Mouse (Mus musculus) MEL (cell line): ENCODE measurements around the gene Prss33. TPM values are rescaled to one million over a fixed set of nuclear protein-coding genes. Genes with fewer than 3 reads are reported as not detected.

Experiments used
- DNase-seq: peaks from one replicate; pipeline ENCODE4 v3.0.0; 2011; ENCODE audit warnings: low read depth, low spot score
- H3K27ac ChIP-seq: 2 replicates; pipeline ENCODE4 v1.5.1; 2012; ENCODE audit warnings: low read depth, mild to moderate bottlenecking, control low read depth, low read length, moderate library complexity; ENCODE audit not compliant: control insufficient read depth
- H3K27me3 ChIP-seq, 2 experiments: fragments of 150-350 bp in 1 of 2; sonication (generic) in 1 of 2; 2 replicates each; pipeline ENCODE4 v1.6.1; 2012; ENCODE audit warnings: low read length in 2 of 2, mild to moderate bottlenecking in 2 of 2, improper control_type of control experiment in 1 of 2, moderate library complexity in 1 of 2; ENCODE audit not compliant: insufficient read depth in 2 of 2, control insufficient read depth in 1 of 2
- H3K36me3 ChIP-seq, 2 experiments: 2 replicates each; pipeline ENCODE4 v1.6.1; 2012 to 2014; ENCODE audit warnings: low read length in 2 of 2, improper control_type of control experiment in 1 of 2, inconsistent platforms in 1 of 2, mild to moderate bottlenecking in 1 of 2; ENCODE audit not compliant: insufficient read depth in 2 of 2, control insufficient read depth in 1 of 2
- H3K4me1 ChIP-seq, 2 experiments: fragments of 150-350 bp in 1 of 2; sonication (generic) in 1 of 2; 2 replicates each; pipeline ENCODE4 v1.6.1; 2012; ENCODE audit warnings: low read length in 2 of 2, improper control_type of control experiment in 1 of 2, mild to moderate bottlenecking in 1 of 2; ENCODE audit not compliant: insufficient read depth in 2 of 2, control insufficient read depth in 1 of 2
- H3K4me3 ChIP-seq, 2 experiments: fragments of 150-350 bp in 1 of 2; sonication (generic) in 1 of 2; 2 replicates each; pipeline ENCODE4 v1.5.1; 2012; ENCODE audit warnings: low read depth in 2 of 2, low read length in 2 of 2, mild to moderate bottlenecking in 2 of 2, moderate library complexity in 2 of 2, control low read depth in 1 of 2, improper control_type of control experiment in 1 of 2; ENCODE audit not compliant: control insufficient read depth in 1 of 2, insufficient read depth in 1 of 2
- H3K79me2 ChIP-seq: 2 replicates; pipeline ENCODE4 v1.6.1; 2012; ENCODE audit warnings: mild to moderate bottlenecking, low read length, moderate library complexity; ENCODE audit not compliant: control insufficient read depth, poor library complexity, insufficient read depth
- H3K9ac ChIP-seq: 2 replicates; pipeline ENCODE4 v1.6.1; 2012; ENCODE audit warnings: low read depth, mild to moderate bottlenecking, control low read depth, low read length, moderate library complexity; ENCODE audit not compliant: control insufficient read depth, poor library complexity, severe bottlenecking
- H3K9me3 ChIP-seq: fragments of 150-350 bp; sonication (generic); replicated peaks from 2 replicates; pipeline ENCODE4 v1.6.1; 2012; ENCODE audit warnings: mild to moderate bottlenecking, low read length, improper control_type of control experiment, moderate library complexity; ENCODE audit not compliant: insufficient read depth
- CTCF ChIP-seq, 3 experiments: IDR thresholded peaks in 2 of 3; conservative IDR thresholded peaks in 1 of 3; 2 replicates each; pipeline ENCODE4 v1.5.1; 2011 to 2012; ENCODE audit warnings: low read length in 3 of 3, low read depth in 2 of 3, mild to moderate bottlenecking in 2 of 3, improper control_type of control experiment in 1 of 3, inconsistent platforms in 1 of 3, mixed read lengths in 1 of 3, moderate library complexity in 1 of 3; ENCODE audit not compliant: control insufficient read depth in 1 of 3, insufficient read depth in 1 of 3, poor library complexity in 1 of 3, severe bottlenecking in 1 of 3
- EP300 ChIP-seq, 2 experiments: IDR thresholded peaks; 2 replicates each; pipeline ENCODE4 v1.6.1; 2011; ENCODE audit warnings: improper control_type of control experiment in 2 of 2, low read length in 2 of 2, low read depth in 1 of 2, mild to moderate bottlenecking in 1 of 2
- ETS1 ChIP-seq: IDR thresholded peaks from 2 replicates; pipeline ENCODE4 v1.6.1; 2012; ENCODE audit warnings: low read depth, mild to moderate bottlenecking, inconsistent platforms, low read length, improper control_type of control experiment, moderate library complexity
- GABPA ChIP-seq: IDR thresholded peaks from 2 replicates; pipeline ENCODE4 v1.6.1; 2012; ENCODE audit warnings: low read depth, mild to moderate bottlenecking, inconsistent platforms, low read length, improper control_type of control experiment, moderate library complexity
- GATA1 ChIP-seq: IDR thresholded peaks from 2 replicates; pipeline ENCODE4 v1.6.1; 2011; ENCODE audit warnings: low read depth, low read length, improper control_type of control experiment
- HCFC1 ChIP-seq: IDR thresholded peaks from 2 replicates; pipeline ENCODE4 v1.6.1; 2012; ENCODE audit warnings: low read depth, mild to moderate bottlenecking, inconsistent platforms, low read length, improper control_type of control experiment, moderate library complexity
- JUND ChIP-seq: IDR thresholded peaks from 2 replicates; pipeline ENCODE4 v1.6.1; 2011; ENCODE audit warnings: low read depth, mild to moderate bottlenecking, improper control_type of control experiment, low read length
- MAX ChIP-seq: IDR thresholded peaks from 2 replicates; pipeline ENCODE4 v1.6.1; 2011; ENCODE audit warnings: low read length, improper control_type of control experiment
- MAZ ChIP-seq: IDR thresholded peaks from 2 replicates; pipeline ENCODE4 v1.6.1; 2012; ENCODE audit warnings: low read depth, mild to moderate bottlenecking, inconsistent platforms, low read length, improper control_type of control experiment
- MYB ChIP-seq: IDR thresholded peaks from 2 replicates; pipeline ENCODE4 v1.6.1; 2011; ENCODE audit warnings: mild to moderate bottlenecking, low read depth, low read length, improper control_type of control experiment
- MYC ChIP-seq: IDR thresholded peaks from 2 replicates; pipeline ENCODE4 v1.6.1; 2011; ENCODE audit warnings: low read depth, mild to moderate bottlenecking, low read length, improper control_type of control experiment, moderate library complexity
- NELFE ChIP-seq: IDR thresholded peaks from 2 replicates; pipeline ENCODE4 v1.6.1; 2011; ENCODE audit warnings: low read depth, low read length, improper control_type of control experiment
- POLR2A ChIP-seq, 2 experiments: IDR thresholded peaks; 2 replicates each; pipeline ENCODE4 v1.6.1; 2011 to 2012; ENCODE audit warnings: low read length in 2 of 2, mild to moderate bottlenecking in 2 of 2, control low read depth in 1 of 2, improper control_type of control experiment in 1 of 2, low read depth in 1 of 2, moderate library complexity in 1 of 2; ENCODE audit not compliant: control insufficient read depth in 1 of 2, insufficient read depth in 1 of 2, poor library complexity in 1 of 2
- POLR2AphosphoS2 ChIP-seq: IDR thresholded peaks from 2 replicates; pipeline ENCODE4 v1.6.1; 2011; ENCODE audit warnings: low read length, improper control_type of control experiment
- POLR2AphosphoS5 ChIP-seq: IDR thresholded peaks from 2 replicates; pipeline ENCODE4 v1.6.1; 2012; ENCODE audit warnings: low read depth, borderline replicate concordance, mild to moderate bottlenecking, inconsistent platforms, low read length, moderate library complexity, mixed read lengths
- RCOR1 ChIP-seq: IDR thresholded peaks from 2 replicates; pipeline ENCODE4 v1.6.1; 2012; ENCODE audit warnings: low read depth, mild to moderate bottlenecking, inconsistent platforms, low read length, improper control_type of control experiment
- SIN3A ChIP-seq: IDR thresholded peaks from 2 replicates; pipeline ENCODE4 v1.6.1; 2012; ENCODE audit warnings: low read length, improper control_type of control experiment, inconsistent platforms
- TAL1 ChIP-seq: IDR thresholded peaks from 2 replicates; pipeline ENCODE4 v1.6.1; 2012; ENCODE audit warnings: mild to moderate bottlenecking, inconsistent platforms, low read length, moderate library complexity, mixed read lengths
- USF1 ChIP-seq: IDR thresholded peaks from 2 replicates; pipeline ENCODE4 v1.6.1; 2014; ENCODE audit warnings: low read depth, mild to moderate bottlenecking, inconsistent platforms, low read length, improper control_type of control experiment, moderate library complexity
- USF2 ChIP-seq, 2 experiments: IDR thresholded peaks; 2 replicates each; pipeline ENCODE4 v1.6.1; 2011 to 2012; ENCODE audit warnings: improper control_type of control experiment in 2 of 2, low read length in 2 of 2, borderline replicate concordance in 1 of 2, inconsistent platforms in 1 of 2, low read depth in 1 of 2, mild to moderate bottlenecking in 1 of 2; ENCODE audit not compliant: insufficient read depth in 1 of 2
- ZC3H11A ChIP-seq: IDR thresholded peaks from 2 replicates; pipeline ENCODE4 v1.6.1; 2012; ENCODE audit warnings: low read depth, mild to moderate bottlenecking, inconsistent platforms, low read length, improper control_type of control experiment
- ZMIZ1 ChIP-seq: IDR thresholded peaks from 2 replicates; pipeline ENCODE4 v1.6.1; 2012; ENCODE audit warnings: low read depth, mild to moderate bottlenecking, inconsistent platforms, low read length, improper control_type of control experiment, moderate library complexity
- ZNF384 ChIP-seq: IDR thresholded peaks from 2 replicates; pipeline ENCODE4 v1.6.1; 2012; ENCODE audit warnings: low read depth, mild to moderate bottlenecking, inconsistent platforms, low read length, improper control_type of control experiment
- polyA plus RNA-seq, 2 experiments: library from polyadenylated mRNA; stranded (reverse) in 1 of 2; unstranded in 1 of 2; fragments of >175 nt in 1 of 2; fragments of >200 nt in 1 of 2; gene quantifications; 2 replicates each; pipeline versions ENCODE4 v1.2.1 to v1.2.4; 2012; ENCODE audit warnings: low replicate concordance in 2 of 2, low read depth in 1 of 2; ENCODE audit not compliant: insufficient read length in 2 of 2, insufficient read depth in 1 of 2, missing spikeins in 1 of 2
- total RNA-seq: library from RNA; depleted of rRNA; stranded (reverse); fragments of 300-350 nt; gene quantifications from 2 replicates; pipeline ENCODE4 v1.2.3, GENCODE M21; 2012

The Prss33 gene
- total and polyA plus RNA-seq, 3 experiments: 0.08 to 1.0 TPM; not detected in 1

- no peaks in the 10 kb centered on the region for H3K27me3 ChIP-seq
- no peak overlapping the region for H3K4me3 ChIP-seq
- no peak overlapping the region for H3K9ac ChIP-seq
- peak; percentile 22 for DNase-seq
- peaks cover 10 to 18% of the 10 kb centered on the region in 2 experiments; a peak in 3 of 4 replicates for H3K36me3 ChIP-seq
- H3K79me2 ChIP-seq: peaks cover 17% of the 10 kb centered on the region
- no peaks in the 10 kb centered on the region for H3K9me3 ChIP-seq
- no peaks in the 10 kb centered on the region for H3K4me1 ChIP-seq
- H3K27ac ChIP-seq: no peak overlapping the region
- TF ChIP-seq MYC (no peak), NELFE (0 out of 2 replicates have a peak, but pooled peaks have one; percentile 18), POLR2AphosphoS2 (0 out of 2 replicates have a peak, but pooled peaks have one; percentile 58)
Observed at GRCm38 (mm10) chr17:23823614-23824013, 12.2 kb downstream of the Prss33 start.

- no peaks in the 10 kb centered on the region for H3K4me1 ChIP-seq
- no peak overlapping the region for H3K4me3 ChIP-seq
- peaks cover 11% of the 10 kb centered on the region for H3K79me2 ChIP-seq
- H3K9me3 ChIP-seq: no peaks in the 10 kb centered on the region
- no peak overlapping the region for H3K9ac ChIP-seq
- no peak for DNase-seq
- no peak for TF ChIP-seq HCFC1
- no peak for TF ChIP-seq USF2 (IDR thresholded peaks at IDR 0.05; ENCODE audit: borderline replicate concordance in 1 of 2, insufficient read depth in 1 of 2, low read depth in 1 of 2, low read length in 2 of 2)
- no peak for TF ChIP-seq SIN3A
- TF ChIP-seq POLR2AphosphoS5: no peak
- no peak for TF ChIP-seq ZMIZ1
- TF ChIP-seq MAX: no peak
- TF ChIP-seq POLR2AphosphoS2: no peak
- TF ChIP-seq GABPA: no peak
- no peak for TF ChIP-seq GATA1
- no peak for TF ChIP-seq MAZ
- TF ChIP-seq EP300 (IDR thresholded peaks at IDR 0.05; ENCODE audit: low read depth in 1 of 2, low read length in 2 of 2): no peak
- TF ChIP-seq CTCF (IDR thresholded peaks at IDR 0.05 in 2 of 3, conservative IDR thresholded peaks at IDR 0.05 in 1 of 3; ENCODE audit: control insufficient read depth in 1 of 3, insufficient read depth in 1 of 3, low read depth in 2 of 3, low read length in 3 of 3, poor library complexity in 1 of 3, severe bottlenecking in 1 of 3): no peak
- TF ChIP-seq MYB: no peak
- TF ChIP-seq, all 39 proteins: peak for 0
- no peaks in the 10 kb centered on the region for H3K27me3 ChIP-seq
- H3K27ac ChIP-seq: no peak overlapping the region
- peaks cover 10 to 19% of the 10 kb centered on the region in 2 experiments for H3K36me3 ChIP-seq
Observed at GRCm38 (mm10) chr17:23823018-23823417, 12.8 kb downstream of the Prss33 start.

GRCm38 (mm10) chr17:23822094-23822493 is 13.8 kb downstream of the Prss33 start:
- H3K36me3 ChIP-seq: peaks cover 7 to 22% of the 10 kb centered on the region in 2 experiments
- no peak for TF ChIP-seq ZC3H11A
- no peak for TF ChIP-seq USF2 (IDR thresholded peaks at IDR 0.05; ENCODE audit: borderline replicate concordance in 1 of 2, insufficient read depth in 1 of 2, low read depth in 1 of 2, low read length in 2 of 2)
- TF ChIP-seq SIN3A: no peak
- no peak for TF ChIP-seq NELFE
- TF ChIP-seq GATA1: no peak
- no peak for TF ChIP-seq ZNF384
- no peak for TF ChIP-seq POLR2A (IDR thresholded peaks at IDR 0.05; ENCODE audit: control insufficient read depth in 1 of 2, insufficient read depth in 1 of 2, low read depth in 1 of 2, low read length in 2 of 2, poor library complexity in 1 of 2)
- TF ChIP-seq RCOR1: no peak
- TF ChIP-seq JUND: no peak
- no peak for TF ChIP-seq TAL1
- TF ChIP-seq USF1: no peak
- TF ChIP-seq ETS1: no peak
- TF ChIP-seq, all 39 proteins: peak for 0
- no peaks in the 10 kb centered on the region for H3K9me3 ChIP-seq
- peaks cover 4% of the 10 kb centered on the region; the same call in 1 of the 2 replicates for H3K79me2 ChIP-seq
- peak; percentile 21 for DNase-seq
- no peak overlapping the region for H3K4me3 ChIP-seq
- H3K4me1 ChIP-seq: no peaks in the 10 kb centered on the region
- no peak overlapping the region for H3K27ac ChIP-seq
- H3K27me3 ChIP-seq: no peaks in the 10 kb centered on the region
- H3K9ac ChIP-seq: no peak overlapping the region
